Mouse (Mus musculus): Measurements from ENCODE around the gene Ptprt. TPM values are rescaled to one million over a fixed set of nuclear protein-coding genes. Genes with fewer than 3 reads are reported as not detected.

Ptprt gene
- polyA plus RNA-seq, 1 experiment from 2014 or later = 1.8 TPM

DNA sequence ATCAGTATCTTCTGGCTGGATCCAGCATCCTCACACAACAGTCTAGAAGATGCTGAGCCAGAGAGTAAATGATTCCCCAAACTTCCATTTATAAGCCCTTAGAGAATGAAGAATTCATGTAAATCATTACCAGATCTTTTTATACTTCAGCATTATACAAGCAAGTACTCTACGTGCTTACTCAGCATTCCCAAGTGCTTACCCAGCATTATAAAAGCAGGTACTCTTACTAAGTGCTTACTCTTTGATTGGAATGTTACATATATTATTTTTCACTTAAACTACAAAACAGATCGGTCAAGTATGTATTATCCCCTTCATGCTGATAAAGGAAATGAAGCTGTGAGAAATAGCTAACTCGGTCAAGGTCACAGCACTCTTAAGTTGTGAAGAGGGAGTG, 758.8 kb downstream of the Ptprt start:
- no peak for ATAC-seq (replicated peaks; ENCODE audit: low FRiP score)
- no peaks in the 10 kb centered on the region for H3K4me1 ChIP-seq (replicated peaks; ENCODE audit: control insufficient read depth, insufficient read depth, low read length)
- no peak overlapping the region for H3K9ac ChIP-seq (ENCODE audit: low read length)
- WGBS = 90% methylated on average over 3 of the region's 3 CpGs
- H3K27ac ChIP-seq (ENCODE audit: low read depth, low read length) = no peak overlapping the region
- H3K27me3 ChIP-seq (ENCODE audit: control insufficient read depth, insufficient read depth, low read length) = no peaks in the 10 kb centered on the region
- no peaks in the 10 kb centered on the region for H3K36me3 ChIP-seq (ENCODE audit: control insufficient read depth, insufficient read depth, low read length)
- no peak for DNase-seq (ENCODE audit: low spot score)
- H3K4me2 ChIP-seq (ENCODE audit: low read depth, low read length, severe bottlenecking) = no peak overlapping the region
- no peaks in the 10 kb centered on the region for H3K9me3 ChIP-seq (ENCODE audit: control insufficient read depth, low read length)
- no peak overlapping the region for H3K4me3 ChIP-seq (ENCODE audit: low read depth, low read length)

DNA sequence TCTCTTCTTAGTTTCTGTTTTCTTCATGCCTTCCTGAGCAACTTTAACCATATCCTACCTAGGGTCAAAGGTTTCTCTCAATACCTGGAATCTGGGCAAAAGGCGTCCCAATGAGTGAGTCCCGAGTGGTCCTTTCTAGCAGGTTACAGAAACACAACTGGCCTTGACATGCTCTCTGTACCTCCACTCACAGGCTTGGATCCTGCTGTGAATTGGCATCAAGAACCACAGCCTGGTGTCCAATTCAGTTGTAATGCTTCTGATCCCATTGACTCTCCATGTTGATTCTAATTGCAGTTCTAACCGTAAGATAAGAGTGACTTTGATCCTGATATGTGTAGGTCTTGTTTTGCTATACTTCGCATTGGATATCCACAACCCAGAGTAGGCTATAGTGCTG, 776.5 kb downstream of the Ptprt start:
- WGBS = 95% methylated on average over 4 of the region's 4 CpGs
- ATAC-seq (replicated peaks; ENCODE audit: low FRiP score) = no peak

DNA sequence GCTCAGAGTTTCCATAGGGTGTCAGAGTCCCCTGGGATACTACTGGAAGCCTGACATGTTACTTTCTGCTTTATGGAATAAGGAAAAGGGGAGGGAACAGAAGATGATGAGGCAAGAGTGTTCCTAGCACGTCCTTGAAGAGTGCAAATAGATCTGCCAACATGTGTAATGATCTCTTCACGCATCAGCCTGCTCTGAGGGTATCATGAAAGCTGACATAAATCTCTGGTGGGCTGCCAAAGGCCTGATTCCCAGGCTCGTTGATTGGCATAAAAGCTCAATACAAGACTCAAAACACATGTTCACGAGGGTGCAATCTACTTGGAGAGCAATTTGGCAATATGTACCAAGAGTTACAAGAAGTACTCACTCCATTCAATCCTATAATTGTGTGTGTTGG, 778.4 kb downstream of the Ptprt start:
- no peak overlapping the region for H3K9ac ChIP-seq (ENCODE audit: low read length)
- H3K9me3 ChIP-seq (ENCODE audit: control insufficient read depth, low read length) = no peaks in the 10 kb centered on the region
- 78% methylated on average over 4 of the region's 4 CpGs for WGBS
- H3K36me3 ChIP-seq (ENCODE audit: control insufficient read depth, insufficient read depth, low read length) = no peaks in the 10 kb centered on the region
- H3K4me2 ChIP-seq (ENCODE audit: low read depth, low read length, severe bottlenecking) = no peak overlapping the region
- H3K27ac ChIP-seq (ENCODE audit: low read depth, low read length) = no peak overlapping the region
- no peak for ATAC-seq (replicated peaks; ENCODE audit: low FRiP score)
- no peak for DNase-seq (ENCODE audit: low spot score)
- no peak overlapping the region for H3K4me3 ChIP-seq (ENCODE audit: low read depth, low read length)
- H3K27me3 ChIP-seq (ENCODE audit: control insufficient read depth, insufficient read depth, low read length) = no peaks in the 10 kb centered on the region
- H3K4me1 ChIP-seq (replicated peaks; ENCODE audit: control insufficient read depth, insufficient read depth, low read length) = no peaks in the 10 kb centered on the region

More for the DNA sequence above, 776.5 kb downstream of the Ptprt start:
- no peaks in the 10 kb centered on the region for H3K4me1 ChIP-seq (replicated peaks; ENCODE audit: control insufficient read depth, insufficient read depth, low read length)
- H3K4me3 ChIP-seq (ENCODE audit: low read depth, low read length) = no peak overlapping the region
- H3K27ac ChIP-seq (ENCODE audit: low read depth, low read length) = no peak overlapping the region
- no peak for DNase-seq (ENCODE audit: low spot score)
- no peak overlapping the region for H3K4me2 ChIP-seq (ENCODE audit: low read depth, low read length, severe bottlenecking)
- no peak overlapping the region for H3K9ac ChIP-seq (ENCODE audit: low read length)
- no peaks in the 10 kb centered on the region for H3K9me3 ChIP-seq (ENCODE audit: control insufficient read depth, low read length)
- no peaks in the 10 kb centered on the region for H3K27me3 ChIP-seq (ENCODE audit: control insufficient read depth, insufficient read depth, low read length)
- no peaks in the 10 kb centered on the region for H3K36me3 ChIP-seq (ENCODE audit: control insufficient read depth, insufficient read depth, low read length)

DNA sequence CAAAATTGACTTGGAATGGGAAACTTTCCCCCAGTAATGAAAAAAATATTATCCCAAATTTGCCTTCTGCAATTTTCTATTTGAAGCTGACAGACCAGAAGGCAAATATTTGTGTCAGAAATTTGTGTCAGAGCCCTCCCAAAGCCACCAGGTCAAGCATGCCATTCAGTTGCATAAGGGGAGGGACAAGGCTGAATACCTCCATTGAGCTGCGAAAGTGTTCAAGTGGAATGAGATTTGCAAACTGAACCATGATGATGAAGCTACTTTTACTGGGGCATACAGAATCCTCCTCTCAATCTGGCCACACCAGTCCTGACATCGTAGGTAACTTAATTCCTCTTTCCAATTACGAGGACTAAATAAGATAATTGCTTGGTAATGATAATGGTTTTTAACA, 780.0 kb downstream of the Ptprt start:
- Histone ChIP-seq H3K27ac (ENCODE audit: low read depth, low read length) (no peak overlapping the region), H3K9me3 (ENCODE audit: control insufficient read depth, low read length) (no peaks in the 10 kb centered on the region), H3K4me1 (replicated peaks; ENCODE audit: control insufficient read depth, insufficient read depth, low read length) (no peaks in the 10 kb centered on the region), H3K4me2 (ENCODE audit: low read depth, low read length, severe bottlenecking) (no peak overlapping the region), H3K27me3 (ENCODE audit: control insufficient read depth, insufficient read depth, low read length) (no peaks in the 10 kb centered on the region), H3K4me3 (ENCODE audit: low read depth, low read length) (no peak overlapping the region), H3K9ac (ENCODE audit: low read length) (no peak overlapping the region), H3K36me3 (ENCODE audit: control insufficient read depth, insufficient read depth, low read length) (no peaks in the 10 kb centered on the region)
- ATAC-seq (replicated peaks; ENCODE audit: low FRiP score) (no peak), DNase-seq (ENCODE audit: low spot score) (no peak)
- 68% methylated on average over 3 of the region's 3 CpGs for WGBS

DNA sequence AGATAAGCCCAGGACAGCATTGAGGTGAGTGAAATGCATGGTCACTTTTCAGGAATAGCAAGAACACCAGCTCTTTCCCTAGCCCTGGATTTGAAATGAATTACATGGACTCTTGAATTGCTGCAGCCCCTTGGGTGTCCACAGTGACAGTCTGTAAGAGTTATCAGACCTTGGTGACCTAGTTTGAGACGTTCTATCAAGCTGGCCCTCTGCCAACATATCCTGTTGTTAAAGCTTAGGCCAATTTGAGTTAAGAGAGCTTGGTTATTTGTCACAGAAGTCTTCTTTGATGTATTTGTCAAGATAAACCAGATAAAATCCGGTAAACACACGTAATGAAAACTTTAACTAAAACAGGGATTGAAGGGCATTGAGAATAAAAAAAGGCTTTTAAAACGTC, 795.7 kb downstream of the Ptprt start:
- no peaks in the 10 kb centered on the region for H3K36me3 ChIP-seq (ENCODE audit: control insufficient read depth, insufficient read depth, low read length)
- H3K4me2 ChIP-seq (ENCODE audit: low read depth, low read length, severe bottlenecking) = no peak overlapping the region
- H3K27me3 ChIP-seq (ENCODE audit: control insufficient read depth, insufficient read depth, low read length) = no peaks in the 10 kb centered on the region
- DNase-seq (ENCODE audit: low spot score) (no peak), ATAC-seq (replicated peaks; ENCODE audit: low FRiP score) (no peak)
- no peaks in the 10 kb centered on the region for H3K9me3 ChIP-seq (ENCODE audit: control insufficient read depth, low read length)
- no peak overlapping the region for H3K27ac ChIP-seq (ENCODE audit: low read depth, low read length)
- no peak overlapping the region for H3K9ac ChIP-seq (ENCODE audit: low read length)
- 80% methylated on average over 4 of the region's 4 CpGs for WGBS
- H3K4me1 ChIP-seq (replicated peaks; ENCODE audit: control insufficient read depth, insufficient read depth, low read length) = no peaks in the 10 kb centered on the region
- H3K4me3 ChIP-seq (ENCODE audit: low read depth, low read length) = no peak overlapping the region

DNA sequence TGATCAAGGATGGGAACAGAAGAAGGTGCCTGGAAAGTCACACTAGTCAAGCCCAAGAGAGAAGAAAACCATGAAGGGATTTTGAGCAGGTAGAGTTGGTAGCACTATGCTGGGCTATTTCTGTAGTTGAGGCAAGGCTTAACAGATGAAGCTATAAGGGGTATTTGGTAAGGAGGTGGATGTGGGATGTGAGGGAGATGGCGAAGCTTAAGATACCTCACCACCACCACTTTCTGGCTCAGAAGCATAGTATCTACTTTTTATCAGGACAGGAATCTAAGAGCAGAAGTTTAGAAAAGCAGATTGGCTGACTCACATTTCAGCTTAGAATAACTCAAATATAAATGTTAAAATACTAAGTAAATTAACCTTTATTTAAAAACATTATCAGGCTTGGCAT, 802.1 kb downstream of the Ptprt start:
- Histone ChIP-seq H3K4me1 (replicated peaks; ENCODE audit: control insufficient read depth, insufficient read depth, low read length) (no peaks in the 10 kb centered on the region), H3K27me3 (ENCODE audit: control insufficient read depth, insufficient read depth, low read length) (no peaks in the 10 kb centered on the region), H3K9me3 (ENCODE audit: control insufficient read depth, low read length) (no peaks in the 10 kb centered on the region), H3K27ac (ENCODE audit: low read depth, low read length) (no peak overlapping the region), H3K4me2 (ENCODE audit: low read depth, low read length, severe bottlenecking) (no peak overlapping the region), H3K36me3 (ENCODE audit: control insufficient read depth, insufficient read depth, low read length) (no peaks in the 10 kb centered on the region), H3K9ac (ENCODE audit: low read length) (no peak overlapping the region), H3K4me3 (ENCODE audit: low read depth, low read length) (no peak overlapping the region)
- WGBS = 96% methylated on average over 1 of the region's 1 CpGs
- ATAC-seq (replicated peaks; ENCODE audit: low FRiP score) (no peak), DNase-seq (ENCODE audit: low spot score) (no peak)

DNA sequence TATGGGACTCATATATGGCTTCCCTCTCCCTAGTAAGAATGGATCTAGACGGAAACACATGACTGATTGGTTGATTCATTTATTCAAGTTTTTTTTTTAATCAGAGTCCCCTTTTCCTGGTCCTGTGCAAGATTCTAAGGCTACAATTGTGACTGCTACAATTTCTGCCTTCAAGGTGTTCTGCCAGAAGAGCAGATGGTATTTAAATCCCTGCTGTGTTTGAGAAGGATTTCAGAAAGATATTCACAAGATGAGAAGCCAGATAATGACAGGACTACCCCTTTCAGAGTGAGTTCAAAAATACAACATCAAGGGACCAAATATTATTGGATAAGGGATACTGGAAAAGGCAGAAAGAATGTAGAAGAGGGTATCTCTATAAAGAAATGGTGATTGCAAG, 802.6 kb downstream of the Ptprt start:
- H3K4me2 ChIP-seq (ENCODE audit: low read depth, low read length, severe bottlenecking) = no peak overlapping the region
- H3K27ac ChIP-seq (ENCODE audit: low read depth, low read length) = no peak overlapping the region
- H3K9me3 ChIP-seq (ENCODE audit: control insufficient read depth, low read length) = no peaks in the 10 kb centered on the region
- ATAC-seq (replicated peaks; ENCODE audit: low FRiP score) = no peak
- H3K4me1 ChIP-seq (replicated peaks; ENCODE audit: control insufficient read depth, insufficient read depth, low read length) = no peaks in the 10 kb centered on the region
- no peaks in the 10 kb centered on the region for H3K36me3 ChIP-seq (ENCODE audit: control insufficient read depth, insufficient read depth, low read length)
- H3K4me3 ChIP-seq (ENCODE audit: low read depth, low read length) = no peak overlapping the region
- no peaks in the 10 kb centered on the region for H3K27me3 ChIP-seq (ENCODE audit: control insufficient read depth, insufficient read depth, low read length)
- H3K9ac ChIP-seq (ENCODE audit: low read length) = no peak overlapping the region
- 79% methylated on average over 1 of the region's 1 CpGs for WGBS
- DNase-seq (ENCODE audit: low spot score) = no peak

DNA sequence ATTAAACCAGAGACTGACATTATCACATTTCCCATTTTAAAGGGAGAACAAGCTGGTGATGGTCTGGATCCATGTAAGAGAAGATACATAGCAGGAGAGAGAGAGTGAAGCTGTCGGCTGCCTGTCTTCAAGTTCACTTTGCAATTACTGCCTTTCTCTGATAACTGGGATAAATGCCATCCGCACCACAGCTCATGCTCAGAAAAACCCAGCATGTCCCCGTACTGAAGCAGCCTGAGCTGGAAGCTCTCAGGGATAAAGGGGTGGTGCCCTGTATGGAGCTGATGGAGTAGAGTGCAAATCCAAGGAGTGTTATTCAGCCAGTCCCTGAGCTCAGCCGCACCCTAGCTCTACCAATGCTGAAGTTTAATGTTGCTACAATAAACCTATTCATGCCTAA, 825.9 kb downstream of the Ptprt start:
- Histone ChIP-seq H3K4me3 (ENCODE audit: low read depth, low read length) (no peak overlapping the region), H3K4me2 (ENCODE audit: low read depth, low read length, severe bottlenecking) (no peak overlapping the region), H3K9me3 (ENCODE audit: control insufficient read depth, low read length) (no peaks in the 10 kb centered on the region), H3K27ac (ENCODE audit: low read depth, low read length) (no peak overlapping the region), H3K9ac (ENCODE audit: low read length) (no peak overlapping the region), H3K4me1 (replicated peaks; ENCODE audit: control insufficient read depth, insufficient read depth, low read length) (no peaks in the 10 kb centered on the region), H3K27me3 (ENCODE audit: control insufficient read depth, insufficient read depth, low read length) (no peaks in the 10 kb centered on the region), H3K36me3 (ENCODE audit: control insufficient read depth, insufficient read depth, low read length) (no peaks in the 10 kb centered on the region)
- 87% methylated on average over 4 of the region's 4 CpGs for WGBS
- DNase-seq (ENCODE audit: low spot score) (no peak), ATAC-seq (replicated peaks; ENCODE audit: low FRiP score) (no peak)

DNA sequence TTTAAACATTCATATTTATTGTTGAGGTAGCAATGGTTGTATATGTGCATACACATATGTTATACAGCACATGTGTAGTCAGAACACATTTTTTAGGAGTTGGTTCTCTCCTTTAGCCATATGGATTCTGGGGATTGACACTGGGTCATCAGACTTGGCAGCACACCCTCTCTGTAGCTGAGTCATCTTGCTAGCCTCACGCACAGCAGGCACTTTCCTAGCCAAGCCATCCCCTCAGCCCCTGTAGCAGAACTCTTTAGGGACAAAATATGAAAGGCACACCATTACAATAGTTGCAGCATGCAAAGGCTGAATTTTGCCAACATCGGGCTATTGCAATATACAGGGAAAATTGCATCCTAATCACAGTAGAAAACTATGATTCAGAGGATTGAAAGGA, 827.1 kb downstream of the Ptprt start:
- H3K27me3 ChIP-seq (ENCODE audit: control insufficient read depth, insufficient read depth, low read length) = no peaks in the 10 kb centered on the region
- no peak overlapping the region for H3K27ac ChIP-seq (ENCODE audit: low read depth, low read length)
- no peaks in the 10 kb centered on the region for H3K36me3 ChIP-seq (ENCODE audit: control insufficient read depth, insufficient read depth, low read length)
- no peak overlapping the region for H3K9ac ChIP-seq (ENCODE audit: low read length)
- no peaks in the 10 kb centered on the region for H3K9me3 ChIP-seq (ENCODE audit: control insufficient read depth, low read length)
- WGBS = 89% methylated on average over 2 of the region's 2 CpGs
- no peak overlapping the region for H3K4me3 ChIP-seq (ENCODE audit: low read depth, low read length)
- ATAC-seq (replicated peaks; ENCODE audit: low FRiP score) (no peak), DNase-seq (ENCODE audit: low spot score) (no peak)
- H3K4me1 ChIP-seq (replicated peaks; ENCODE audit: control insufficient read depth, insufficient read depth, low read length) = no peaks in the 10 kb centered on the region
- no peak overlapping the region for H3K4me2 ChIP-seq (ENCODE audit: low read depth, low read length, severe bottlenecking)
